Mouse (Mus musculus) adrenal gland, postnatal 4 days (tissue): ENCODE measurements at regions not wholly inside any gene's neighbourhood (a gene's known extent, or its start where the extent isn't known, plus 50 kb on each side); places are given as distances from the start of the nearest gene placed in this dataset.

ENCODE experiments used
- DNase-seq, 2 experiments: peaks; one replicate each; pipeline ENCODE4 v3.0.0; 2021 to 2022; ENCODE audit warnings: low spot score in 2 of 2, mixed read lengths in 2 of 2

DNA sequence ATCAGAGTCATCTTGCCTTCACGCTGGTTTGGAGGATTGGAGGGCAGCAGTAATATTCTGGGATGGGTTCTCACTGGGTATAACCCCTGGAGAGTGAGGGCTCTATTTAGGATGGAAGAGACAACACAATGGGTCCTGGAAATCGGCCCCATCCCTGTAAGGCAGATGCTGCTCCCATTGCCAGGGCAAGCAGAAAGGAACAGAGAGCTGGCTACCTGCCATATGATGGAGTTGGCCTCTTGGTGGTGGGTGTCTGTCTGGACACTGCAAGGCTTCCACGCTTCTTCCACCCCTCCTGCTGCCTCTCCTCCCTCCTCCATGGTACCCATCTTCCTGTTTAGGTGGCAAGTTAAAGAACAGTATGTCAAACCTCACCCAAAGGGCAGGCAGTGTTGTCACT is 308.6 kb downstream of the Glrx3 start:
- no peak for DNase-seq

DNA sequence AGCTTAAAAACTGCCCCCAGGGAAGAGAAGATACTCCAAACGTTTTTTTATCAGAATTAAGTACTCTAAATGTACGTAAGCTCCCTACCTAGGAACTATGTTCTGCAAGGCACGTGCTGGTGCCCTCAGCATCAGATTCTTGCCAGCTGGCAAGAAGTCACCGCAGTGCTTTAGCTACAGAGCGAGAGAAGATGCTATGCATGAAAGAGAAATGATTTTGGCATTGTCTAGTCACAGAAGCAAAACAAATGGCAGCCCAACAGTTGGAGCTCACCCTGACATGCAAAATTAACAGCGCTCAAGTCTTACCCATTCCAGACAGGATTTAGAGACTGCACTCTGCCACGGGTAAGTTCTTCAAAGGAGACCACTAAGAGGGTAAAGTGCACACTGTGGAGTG is 311.5 kb downstream of the Glrx3 start:
- no peak for DNase-seq

DNA sequence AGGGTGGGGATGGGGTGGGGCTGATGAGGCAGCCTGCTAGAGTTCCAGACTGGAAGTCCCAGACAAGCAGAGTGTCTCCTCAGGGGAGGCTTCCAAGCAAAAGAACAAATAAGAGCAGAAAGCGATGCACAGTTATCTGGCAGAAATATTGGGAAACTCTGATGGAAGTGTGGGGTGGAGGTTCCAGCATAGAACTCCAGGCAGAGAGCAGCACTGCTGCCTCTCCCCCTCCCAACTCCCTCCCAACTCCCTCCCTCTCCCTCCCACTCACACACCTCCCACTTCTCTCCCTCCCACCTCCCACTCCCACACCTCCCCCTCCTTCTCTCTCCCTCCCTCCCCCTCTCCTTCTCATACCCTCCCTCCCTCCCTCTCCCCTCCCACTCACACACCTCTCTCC is 313.3 kb downstream of the Glrx3 start:
- no peak for DNase-seq

DNA sequence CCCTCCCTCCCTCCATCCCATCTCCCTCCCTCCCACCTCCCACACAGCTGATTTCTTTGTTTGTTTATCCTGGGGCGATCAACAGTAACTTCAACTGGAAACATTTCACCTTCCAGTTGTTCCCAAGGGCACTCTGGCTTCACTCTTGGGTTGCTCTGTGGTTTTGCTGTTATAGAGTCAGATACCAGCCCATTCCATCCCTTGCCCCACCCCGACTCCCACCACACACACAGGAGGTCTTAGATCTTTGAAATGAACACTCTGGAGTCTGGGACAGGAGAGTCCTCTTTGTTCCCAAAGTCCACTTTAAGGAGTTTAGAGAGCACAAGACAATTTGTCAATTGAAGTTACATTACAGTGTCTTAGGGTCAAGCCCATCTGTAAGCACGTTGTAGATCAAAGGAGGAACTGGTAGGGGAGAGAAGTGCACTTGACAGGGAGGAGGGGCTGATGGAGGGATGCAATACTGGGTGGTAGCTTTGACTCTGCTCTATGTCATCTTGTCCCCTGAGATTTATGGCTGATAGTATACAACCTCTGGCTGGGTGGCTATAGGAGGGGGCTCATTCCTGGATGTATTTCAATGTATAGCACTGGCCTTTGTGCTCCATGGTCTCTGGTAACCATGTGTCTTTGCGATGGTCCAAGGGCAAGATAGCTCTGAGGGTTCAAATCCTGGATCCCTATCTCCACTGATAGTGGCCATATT is 313.9 kb downstream of the Glrx3 start:
- no peak for DNase-seq

DNA sequence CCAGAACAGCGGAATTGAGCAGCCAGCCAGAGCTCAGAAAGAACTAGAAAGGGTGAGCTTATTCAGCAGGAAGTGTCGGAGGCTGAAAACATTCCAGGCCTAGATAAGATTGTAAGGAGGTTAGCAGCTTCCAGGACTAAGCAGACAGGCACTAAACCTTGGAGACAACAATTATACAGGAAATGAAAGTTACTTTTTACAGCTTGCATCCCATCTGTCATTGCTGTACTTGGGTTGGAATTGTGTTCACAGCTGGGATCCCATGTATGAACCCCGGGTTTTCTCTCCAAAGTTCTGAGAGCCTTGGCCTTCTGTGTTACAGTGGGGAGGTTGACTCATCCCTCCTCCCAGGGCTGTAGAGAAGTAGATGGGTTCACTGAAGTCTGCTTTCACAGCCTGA is 328.5 kb downstream of the Glrx3 start:
- DNase-seq: no peak

DNA sequence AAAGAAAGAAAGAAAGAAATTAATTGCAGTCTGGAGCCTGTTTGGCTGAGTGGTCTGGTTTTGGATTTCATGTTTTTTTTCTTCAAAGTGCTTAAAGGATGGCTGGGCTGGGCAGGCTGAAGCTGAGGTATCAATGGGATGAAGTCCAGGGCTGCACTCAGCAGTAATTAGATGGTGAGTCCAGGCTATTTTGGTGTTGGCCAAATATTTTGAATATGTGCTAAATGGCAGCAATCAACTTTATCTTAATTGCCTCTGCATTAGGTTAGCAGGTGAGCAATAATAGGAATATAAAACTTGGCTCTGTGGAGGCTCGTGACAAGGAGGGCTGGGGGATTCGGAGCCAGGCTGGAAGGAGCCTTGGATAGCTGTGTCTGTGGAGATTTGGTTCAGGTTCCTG is 329.3 kb downstream of the Glrx3 start:
- no peak for DNase-seq

DNA sequence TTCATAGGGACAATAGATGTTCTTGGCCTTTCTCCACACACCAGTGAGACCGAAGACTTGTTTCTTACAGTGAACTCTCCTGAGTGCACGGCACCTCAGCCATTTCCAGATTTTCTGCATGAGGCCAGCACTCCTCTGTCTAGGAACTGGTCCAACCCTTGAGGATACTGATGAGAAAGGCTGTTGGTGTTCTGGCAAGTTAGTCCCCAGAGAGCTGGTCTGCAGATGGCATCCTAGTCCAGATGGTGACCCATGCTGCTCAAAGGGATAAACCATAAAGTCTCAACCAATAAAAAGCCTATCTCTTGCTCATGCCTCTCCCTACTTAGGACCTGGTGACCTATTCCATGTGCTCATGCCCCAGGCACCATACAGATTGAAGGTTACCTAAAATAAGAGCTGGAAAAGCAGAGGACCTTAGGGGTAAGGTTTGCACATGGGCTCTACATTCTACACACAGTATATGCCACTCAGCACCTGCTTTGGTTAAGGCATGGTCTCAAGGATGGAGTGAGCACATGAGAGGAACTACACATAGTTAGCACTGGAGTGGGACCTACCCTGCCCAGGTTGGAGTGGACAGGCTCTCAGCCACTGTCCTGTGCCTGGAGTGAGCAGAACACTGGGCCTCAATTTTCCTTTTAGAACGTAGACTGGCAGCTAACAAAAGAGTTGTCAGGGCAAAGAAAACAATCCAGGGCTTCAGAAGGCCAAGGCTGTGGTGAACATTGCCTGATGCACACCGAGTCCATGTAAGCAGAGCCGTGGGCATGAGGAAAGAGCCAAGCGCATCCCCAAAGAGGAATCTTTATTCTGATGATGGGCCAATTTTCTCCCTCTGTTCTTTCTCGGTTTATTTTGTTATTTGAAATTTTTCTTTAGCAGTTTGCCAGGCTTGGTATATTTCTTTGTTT is 335.9 kb downstream of the Glrx3 start:
- no peak for DNase-seq

DNA sequence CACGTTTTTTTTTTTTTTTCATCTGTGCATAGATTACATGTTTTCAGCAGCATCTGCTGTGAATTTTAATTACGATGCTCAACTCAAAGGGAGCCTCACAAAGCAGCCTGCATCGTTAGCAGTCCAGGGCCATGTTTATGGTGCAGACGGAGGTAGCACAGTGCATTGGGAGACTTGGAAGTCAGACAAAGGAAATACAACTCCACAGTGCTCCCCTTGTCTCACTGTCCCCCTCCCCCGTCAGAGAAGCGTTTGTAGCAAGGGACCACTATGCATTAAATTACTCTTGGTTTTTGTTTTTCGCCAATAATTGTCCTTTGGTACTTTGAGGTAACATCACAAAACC is 336.5 kb downstream of the Glrx3 start:
- DNase-seq: no peak

DNA sequence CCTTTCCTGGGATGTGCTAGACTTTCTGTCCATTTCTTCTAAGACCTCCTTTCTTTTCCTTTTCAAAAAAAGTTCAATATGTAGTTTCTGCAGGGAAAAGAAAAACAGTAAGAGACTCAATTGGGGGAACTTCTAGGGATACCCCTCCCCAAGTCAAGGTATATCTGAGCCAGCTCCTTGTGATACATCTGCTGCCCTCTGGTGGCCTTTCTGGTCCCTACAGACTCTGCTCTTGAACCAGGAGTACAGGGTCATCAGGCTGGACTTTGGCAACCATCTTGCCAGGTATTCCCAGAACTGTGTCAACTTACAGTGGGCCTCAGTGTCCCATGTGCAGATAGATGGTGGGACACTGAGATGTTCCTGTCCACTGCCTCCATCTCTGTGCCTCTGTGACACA is 346.5 kb downstream of the Glrx3 start:
- DNase-seq: no peak

DNA sequence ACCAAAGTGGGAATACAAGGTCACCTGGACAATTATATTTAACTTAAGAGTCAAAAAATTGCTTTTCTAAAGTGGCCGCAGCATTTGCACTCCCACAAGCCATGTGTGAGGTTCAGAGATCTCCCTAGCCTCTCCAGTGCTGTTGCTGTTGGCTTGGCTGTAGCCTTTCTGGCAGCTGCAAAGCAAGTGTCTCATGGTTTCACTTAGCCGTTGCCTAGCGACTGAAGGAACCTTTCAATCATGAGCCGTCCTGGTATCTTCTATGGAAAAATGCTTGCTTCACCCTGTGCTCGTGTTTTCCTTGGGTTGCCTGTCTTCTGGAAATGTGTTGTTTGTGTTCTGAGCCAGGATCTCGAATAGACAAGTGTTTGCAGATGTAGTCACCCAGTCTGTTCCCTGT is 367.9 kb downstream of the Glrx3 start:
- no peak for DNase-seq

DNA sequence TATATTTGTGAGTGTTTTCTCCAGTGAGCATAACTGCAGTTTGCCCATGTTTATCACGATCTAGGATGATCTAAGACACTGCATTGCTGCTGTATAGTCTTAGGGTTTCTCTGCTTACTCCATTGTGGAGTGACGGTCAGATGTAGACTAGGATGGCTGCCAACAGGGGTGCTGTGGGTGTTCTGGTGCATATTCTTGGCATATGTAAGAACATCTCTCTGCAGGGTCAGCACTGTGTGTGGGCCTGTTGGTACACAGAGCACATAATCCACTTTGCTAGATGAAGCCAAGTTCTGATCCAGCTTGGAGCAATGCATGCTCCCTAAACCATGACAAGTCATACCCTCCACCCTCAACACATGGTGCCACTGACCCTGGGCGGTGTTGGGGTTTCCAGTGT is 375.4 kb downstream of the Glrx3 start:
- no peak for DNase-seq

DNA sequence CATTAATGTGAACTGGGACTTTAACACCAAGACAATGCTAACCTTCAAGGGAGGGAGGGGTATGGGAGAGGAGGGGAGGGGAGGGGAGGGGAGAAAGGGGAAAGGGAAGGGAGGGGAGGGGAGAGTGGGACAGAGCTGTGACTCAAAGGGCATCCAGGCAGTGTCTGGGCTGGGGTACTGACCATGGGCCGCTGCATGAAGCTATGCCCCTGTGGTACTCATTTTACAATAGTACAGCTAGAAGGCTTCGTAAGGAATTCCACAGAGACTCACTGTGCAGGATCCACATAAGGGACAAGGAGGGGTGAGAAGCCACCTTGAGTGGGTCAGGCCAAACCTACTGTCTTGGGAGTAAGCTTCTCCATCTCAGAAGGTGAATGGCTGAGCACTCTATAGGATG is 403.1 kb downstream of the Glrx3 start:
- no peak for DNase-seq

DNA sequence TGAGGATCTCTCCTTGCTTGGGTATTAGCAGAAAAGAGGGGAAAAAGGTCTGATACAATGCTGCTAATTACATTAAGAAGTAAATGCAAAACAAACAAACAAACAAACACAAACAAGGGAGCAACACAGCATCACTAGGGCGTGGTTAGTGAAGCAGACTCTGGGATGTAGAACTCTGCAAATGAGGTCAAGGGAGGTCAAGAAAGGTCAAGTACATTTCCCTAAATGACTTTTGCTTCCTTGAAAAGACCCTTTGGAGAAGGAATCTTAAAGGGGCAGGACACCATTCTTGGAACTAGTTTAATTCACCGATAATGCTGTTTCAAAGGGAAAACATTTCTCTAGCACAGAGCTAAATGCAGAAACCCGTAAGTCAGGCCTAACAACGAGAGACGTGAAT is 403.6 kb downstream of the Glrx3 start:
- no peak for DNase-seq

DNA sequence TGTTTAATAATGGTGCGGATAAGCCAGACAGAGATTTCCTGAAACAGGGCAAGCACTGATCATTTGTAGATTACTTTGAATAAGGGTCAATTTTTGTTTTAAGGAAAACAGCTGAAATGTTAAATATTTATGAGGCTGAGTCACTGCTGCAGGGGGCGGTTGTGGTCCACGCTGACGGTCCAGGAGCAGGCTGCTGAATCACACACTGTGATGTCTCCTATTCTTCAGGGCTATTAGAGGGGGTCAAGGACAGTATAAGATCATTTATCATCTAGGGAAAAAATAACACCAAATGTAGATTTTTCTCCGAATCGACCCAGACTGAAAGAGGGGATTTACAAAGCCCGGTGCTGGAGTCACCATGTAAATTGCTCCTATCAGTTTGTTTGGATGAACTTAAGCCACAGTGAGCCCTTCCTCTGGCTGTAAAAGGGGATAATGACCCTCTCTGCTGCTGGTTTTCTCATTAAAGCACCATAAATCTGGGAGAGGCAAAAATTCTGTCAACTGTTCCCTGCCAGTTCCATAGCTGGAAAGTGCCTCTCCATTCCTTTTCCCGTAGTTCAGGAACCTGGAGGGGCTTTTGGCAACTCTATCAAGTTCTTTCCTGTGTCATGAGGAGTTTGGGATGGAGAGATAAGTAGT is 404.2 kb downstream of the Glrx3 start:
- DNase-seq: no peak

DNA sequence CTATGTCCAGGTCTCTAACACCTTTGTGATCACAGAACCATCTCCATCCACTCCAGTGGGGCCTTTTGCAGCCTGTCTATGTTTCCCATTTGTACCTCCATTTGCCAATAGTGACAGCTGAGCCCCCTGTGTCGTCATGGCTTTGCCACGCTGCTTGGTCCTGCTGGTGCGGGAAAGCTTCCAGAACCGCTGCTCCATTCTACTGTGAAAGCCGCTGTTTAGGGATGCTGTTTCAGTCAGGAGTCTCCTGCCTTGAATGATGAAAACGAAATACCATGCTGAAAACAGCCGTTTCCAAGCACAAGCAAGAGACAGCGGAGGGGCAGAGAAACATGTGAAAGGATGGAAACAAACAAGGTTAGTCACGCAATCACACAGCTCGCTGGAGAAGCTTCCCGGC is 410.4 kb downstream of the Glrx3 start:
- no peak for DNase-seq

DNA sequence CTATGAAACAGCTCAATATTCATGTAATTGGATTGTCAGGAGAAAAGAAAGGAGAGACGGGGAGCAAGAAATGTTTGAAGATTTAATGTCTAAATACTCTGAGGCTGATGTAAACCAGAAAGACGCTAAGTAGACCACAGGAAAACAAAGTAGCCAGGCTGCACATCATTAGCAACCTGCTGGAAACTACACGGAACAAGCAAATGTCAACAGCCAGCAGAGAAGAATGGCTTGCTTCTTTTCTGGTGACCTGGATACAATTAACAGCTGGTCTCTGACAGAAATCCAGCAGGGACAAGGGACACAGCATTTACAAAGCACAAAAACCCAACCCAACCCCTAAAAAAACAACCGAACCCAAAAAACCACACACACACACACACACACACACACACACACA is 413.6 kb downstream of the Glrx3 start:
- no peak for DNase-seq

DNA sequence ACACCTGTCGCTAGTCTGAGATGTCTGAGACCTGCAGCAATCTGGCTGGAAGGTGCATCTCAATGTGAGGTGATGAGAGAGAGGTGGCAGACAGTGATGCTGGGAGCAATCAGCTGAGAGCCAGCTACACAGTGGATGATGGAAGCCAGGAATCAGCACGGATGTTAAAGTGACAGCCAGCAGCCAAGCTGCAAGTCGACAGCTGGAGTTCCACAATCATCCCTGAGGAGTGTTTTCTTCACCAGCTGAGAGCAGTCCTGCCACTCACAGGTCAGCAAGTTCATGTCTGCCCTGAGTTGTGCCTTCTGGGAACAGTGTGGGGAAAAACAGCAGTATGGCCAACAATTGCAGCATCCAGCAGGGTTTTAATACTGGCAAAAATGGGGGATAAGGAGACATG is 422.3 kb downstream of the Glrx3 start:
- no peak for DNase-seq

DNA sequence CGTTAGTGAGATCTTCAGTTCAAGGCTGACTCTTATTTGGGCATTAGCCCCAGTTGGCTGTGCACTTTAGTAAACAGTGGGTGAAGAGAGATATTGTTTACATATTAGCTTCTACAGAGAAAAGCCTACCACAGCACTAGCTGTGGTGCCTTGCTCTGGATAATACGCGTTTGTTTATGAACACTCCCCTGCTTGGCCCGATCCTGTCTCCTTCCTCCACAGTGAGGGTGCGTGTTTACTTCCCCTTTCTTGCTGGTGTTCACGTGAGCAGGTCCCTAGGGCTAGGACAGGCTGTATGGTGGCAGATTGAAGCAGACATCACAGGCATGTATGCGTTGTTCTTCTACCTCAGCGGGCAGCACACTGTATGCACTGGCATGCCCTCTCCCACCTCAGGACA is 423.1 kb downstream of the Glrx3 start:
- DNase-seq: no peak

DNA sequence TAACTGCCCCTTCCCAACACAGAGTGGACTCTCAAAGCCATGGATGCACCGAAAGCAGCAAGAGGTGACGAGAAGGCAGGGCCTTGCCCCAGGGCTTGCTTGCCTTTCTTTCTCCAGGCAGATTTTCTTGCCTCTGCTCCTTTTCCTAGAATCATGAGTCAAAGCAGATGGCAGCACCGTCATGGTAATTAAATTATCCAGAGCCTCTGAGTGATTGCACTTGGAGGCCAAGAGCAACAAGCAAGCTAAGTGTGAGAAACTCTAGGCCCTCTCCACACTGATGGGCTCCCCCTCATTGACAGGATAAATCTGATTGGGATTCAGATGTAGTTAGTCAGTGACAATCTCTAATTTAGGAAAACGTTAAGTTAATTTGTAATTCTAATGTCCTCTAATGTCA is 427.5 kb downstream of the Glrx3 start:
- DNase-seq: no peak

DNA sequence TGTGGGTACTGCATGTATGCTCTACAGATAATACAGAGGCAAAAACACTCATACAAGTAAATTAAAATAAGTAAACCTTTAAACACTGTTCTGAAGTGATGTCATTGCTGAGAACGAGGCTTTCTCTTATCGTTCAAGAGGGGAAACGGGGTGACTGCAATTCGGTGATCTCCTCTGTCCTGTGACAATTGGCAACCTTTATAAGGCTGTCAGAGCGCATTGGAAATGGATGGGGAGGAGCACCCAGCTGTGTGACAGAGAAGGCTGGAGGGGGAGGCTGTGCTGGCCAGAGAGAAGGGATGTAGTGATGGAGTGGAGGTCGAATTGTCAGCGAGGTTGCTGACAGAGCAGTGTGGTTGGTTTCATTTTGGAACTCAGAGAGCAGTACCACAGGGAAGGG is 428.0 kb downstream of the Glrx3 start:
- no peak for DNase-seq

DNA sequence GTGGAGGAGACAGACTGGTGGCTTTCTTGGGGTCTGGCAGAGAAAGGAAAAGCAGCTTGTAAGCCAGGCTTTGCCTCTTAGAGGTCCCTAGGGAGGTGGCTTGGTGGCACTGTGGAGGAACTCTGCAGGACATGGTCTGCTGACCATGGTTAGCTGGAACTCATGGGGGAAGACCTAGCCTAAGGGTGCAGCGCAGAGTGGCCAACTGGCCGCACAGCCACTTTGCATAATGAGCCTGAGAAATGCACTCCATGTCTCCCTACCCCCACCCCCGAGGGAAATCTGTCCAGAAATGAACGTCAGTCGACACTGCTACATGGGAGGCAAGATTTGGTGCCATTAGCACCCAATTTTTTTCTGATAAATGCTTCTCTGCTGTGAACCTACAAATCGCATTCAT is 429.5 kb downstream of the Glrx3 start:
- no peak for DNase-seq

DNA sequence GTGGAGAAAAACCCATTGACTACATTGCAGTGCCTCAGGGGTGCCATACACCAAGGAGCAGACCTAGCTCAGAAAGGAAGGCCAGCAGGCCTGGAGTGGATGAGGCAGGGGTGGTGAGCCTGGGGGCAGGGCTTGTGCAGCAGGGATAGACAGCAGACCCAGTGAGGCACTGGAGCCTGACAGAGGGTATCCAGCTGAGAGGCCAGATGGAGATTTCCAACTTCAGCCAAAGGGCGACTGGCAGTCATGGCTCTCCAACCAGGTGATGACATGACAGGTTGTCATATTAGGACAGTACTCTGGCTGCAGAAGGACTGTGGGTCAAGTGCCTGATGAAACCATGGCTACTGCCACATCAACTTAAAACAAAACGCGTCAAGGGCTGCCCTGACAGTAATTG is 431.1 kb downstream of the Glrx3 start:
- DNase-seq: no peak

DNA sequence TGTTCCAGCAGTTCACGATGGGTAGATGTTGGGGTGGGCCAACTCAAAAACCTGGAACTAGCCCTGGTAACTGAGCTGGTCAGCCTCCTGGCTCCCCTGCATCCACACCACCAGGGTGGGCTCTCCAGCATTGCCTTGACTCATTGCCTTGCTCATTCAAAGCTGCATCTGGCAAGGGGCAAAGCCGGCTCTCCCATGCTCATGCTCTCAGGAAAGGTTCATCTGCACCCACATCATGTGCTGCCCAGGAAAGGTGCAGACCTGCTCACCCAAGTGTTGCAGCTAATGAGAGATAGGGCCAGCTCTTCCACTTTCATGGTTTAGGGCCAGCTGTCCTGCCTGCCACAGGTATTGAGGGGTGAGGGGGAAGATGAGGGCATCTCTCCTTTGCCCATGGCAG is 437.9 kb downstream of the Glrx3 start:
- DNase-seq: no peak
